Mouse (Mus musculus) kidney, postnatal 0 days (tissue): Measurements from ENCODE around the gene Sav1. TPM values are rescaled to one million over a fixed set of nuclear protein-coding genes. Genes with fewer than 3 reads are reported as not detected.

Source experiments
- ATAC-seq: fragments of 200-750 bp; cut with Nextera tagmentation; replicated peaks from 2 replicates; pipeline ENCODE4 v1.8.0; 2017; ENCODE audit warnings: low read depth, moderate number of reproducible peaks, moderate TSS enrichment, moderate library complexity; ENCODE audit not compliant: low FRiP score
- DNase-seq: peaks from one replicate; pipeline ENCODE4 v3.0.0-alpha.2; 2016; ENCODE audit warnings: low spot score
- H3K27ac ChIP-seq: fragments of 300-500 bp; sonication (generic); 2 replicates; pipeline ENCODE4 v1.5.1; 2014; ENCODE audit warnings: mild to moderate bottlenecking
- H3K27me3 ChIP-seq: fragments of 300-500 bp; sonication (generic); 2 replicates; pipeline ENCODE4 v1.6.1; 2014; ENCODE audit warnings: low read length, mixed read lengths; ENCODE audit not compliant: insufficient read depth
- H3K36me3 ChIP-seq: fragments of 300-500 bp; sonication (generic); 2 replicates; pipeline ENCODE4 v1.6.1; 2014; ENCODE audit warnings: low read length, mixed read lengths; ENCODE audit not compliant: insufficient read depth
- H3K4me1 ChIP-seq: fragments of 300-500 bp; sonication (generic); replicated peaks from 2 replicates; pipeline ENCODE4 v1.6.1; 2014; ENCODE audit warnings: antibody characterized with exemption, low read length, mixed read lengths; ENCODE audit not compliant: insufficient read depth
- H3K4me2 ChIP-seq: fragments of 300-500 bp; sonication (generic); 2 replicates; pipeline ENCODE4 v1.6.1; 2014; ENCODE audit warnings: mild to moderate bottlenecking, low read length, moderate library complexity, mixed read lengths
- H3K4me3 ChIP-seq: fragments of 300-500 bp; sonication (generic); replicated peaks from 2 replicates; pipeline ENCODE4 v1.5.1; 2014; ENCODE audit warnings: low read depth, low read length
- H3K9ac ChIP-seq: fragments of 300-500 bp; sonication (generic); 2 replicates; pipeline ENCODE4 v1.6.1; 2014; ENCODE audit warnings: low read depth, low read length
- H3K9me3 ChIP-seq: fragments of 300-500 bp; sonication (generic); replicated peaks from 2 replicates; pipeline ENCODE4 v1.6.1; 2016; ENCODE audit warnings: low read length, inconsistent platforms, mixed read lengths
- CTCF ChIP-seq: IDR thresholded peaks from 2 replicates; pipeline ENCODE4 v1.5.1; 2016; ENCODE audit warnings: antibody characterized with exemption, low read depth, mild to moderate bottlenecking, moderate library complexity
- WGBS: fragments of 180-500 bp; shearing (Covaris S2); extraction: QIAGEN DNeasy Blood & Tissue Kit; methylation state at CpG from one replicate; pipeline ENCODE4 v1.1.7; 2014; 5-methylcytosine and 5-hydroxymethylcytosine counted together
- polyA plus RNA-seq: library from polyadenylated mRNA; unstranded; fragments of >200 nt; fragmentation: Nextera tagmentation; extraction: Ambion mirVana; gene quantifications from 2 replicates; pipeline ENCODE4 v1.2.1, GENCODE M21; 2015

Gene Sav1
- polyA plus RNA-seq, 1 experiment from 2014 or later = 9.8 TPM

GRCm38 (mm10) chr12:69922099-69922498 is 64.7 kb downstream of the Sav1 start:
- Histone ChIP-seq H3K4me1 (no peaks in the 10 kb centered on the region), H3K9me3 (no peaks in the 10 kb centered on the region), H3K27ac (no peak overlapping the region), H3K36me3 (no peaks in the 10 kb centered on the region), H3K27me3 (no peaks in the 10 kb centered on the region), H3K4me3 (no peak overlapping the region), H3K4me2 (no peak overlapping the region), H3K9ac (no peak overlapping the region)
- WGBS = 68% methylated on average over 1 of the region's 1 CpGs
- DNase-seq = no peak
- ATAC-seq = no peak
- no peak for TF ChIP-seq CTCF

DNA sequence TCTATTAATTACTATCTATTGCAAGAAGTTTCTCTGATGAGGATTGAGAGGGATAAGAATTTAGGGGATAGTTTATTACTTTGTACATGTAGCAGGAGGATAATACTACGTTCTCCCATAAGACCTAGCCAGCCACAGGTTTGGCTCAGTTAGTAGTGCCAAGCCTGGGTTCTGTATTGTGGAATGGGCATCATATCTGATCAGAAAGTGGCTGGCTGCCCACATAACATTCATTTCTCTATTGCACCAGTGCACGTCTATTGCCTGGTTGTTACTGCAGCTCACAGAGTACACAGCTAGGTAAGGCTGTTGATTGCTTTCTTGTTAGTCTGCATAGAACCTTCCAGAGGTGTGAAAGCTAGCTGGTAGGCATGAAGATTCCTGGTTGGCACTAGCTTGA is 68.9 kb downstream of the Sav1 start:
- Histone ChIP-seq H3K4me1 (no peaks in the 10 kb centered on the region), H3K9me3 (no peaks in the 10 kb centered on the region), H3K27me3 (no peaks in the 10 kb centered on the region), H3K27ac (no peak overlapping the region), H3K4me3 (no peak overlapping the region), H3K9ac (no peak overlapping the region), H3K36me3 (no peaks in the 10 kb centered on the region), H3K4me2 (no peak overlapping the region)
- WGBS = 78% methylated on average over 2 of the region's 2 CpGs
- no peak for ATAC-seq
- TF ChIP-seq CTCF = no peak
- DNase-seq = no peak

Other genes with a start within 250 kb of the Sav1 start
- gene Cdkl1, start 195.7 kb downstream of the Sav1 start, polyA plus RNA-seq = 85.5 and 93.2 TPM in 2 replicates
- 3.5 and 5.8 TPM in 2 replicates for gene Atl1, start 94.4 kb downstream of the Sav1 start, polyA plus RNA-seq
- 27.3 and 29.1 TPM in 2 replicates for gene Map4k5, start 93.8 kb downstream of the Sav1 start, polyA plus RNA-seq
- 7.6 and 7.9 TPM in 2 replicates for gene Nin, start 126.7 kb upstream of the Sav1 start, polyA plus RNA-seq
- gene Abhd12b, start 167.1 kb upstream of the Sav1 start, polyA plus RNA-seq = not detected in 2 replicates
- gene Pygl, start 244.5 kb upstream of the Sav1 start, polyA plus RNA-seq = 43.1 and 44.2 TPM in 2 replicates